Mouse (Mus musculus) adipose tissue, adult 10 weeks (tissue): ENCODE results near the gene 4930516K23Rik. TPM values are rescaled to one million over a fixed set of nuclear protein-coding genes. Genes with fewer than 3 reads are reported as not detected.

Experiments used
- polyA plus RNA-seq: library from polyadenylated mRNA; stranded (reverse); fragments of 350-450 nt; fragmentation: Illumina TruSeq; extraction: RNeasy Lipid Tissue Mini Kit (QIAGEN cat#74804); gene quantifications from one replicate; pipeline ENCODE4 v1.2.3, GENCODE M21; 2014; ENCODE audit warnings: low read depth, low replicate concordance

4930516K23Rik gene
- polyA plus RNA-seq, result not detected

GRCm38 (mm10) chr7:104061345-104061744 lies at the start of gene 4930516K23Rik:
Gene 4930516K23Rik (minus strand): TSS chr7:104061445.

GRCm38 (mm10) chr7:104104757-104104972 lies 43.4 kb upstream of the 4930516K23Rik start, which contains the start of gene Olfr646:
Gene Olfr646 (plus strand): TSS chr7:104104873.

GRCm38 (mm10) chr7:104085365-104085764 lies 24.1 kb upstream of the 4930516K23Rik start, which contains the start of gene Olfr645:
Gene Olfr645 (minus strand): TSS chr7:104085465.

GRCm38 (mm10) chr7:104071769-104072168 lies 10.5 kb upstream of the 4930516K23Rik start, which contains the start of gene Olfr644:
Gene Olfr644 (minus strand): TSS chr7:104071869.

GRCm38 (mm10) chr7:104052566-104052965 lies 8.7 kb downstream of the 4930516K23Rik start, which contains the start of gene Olfr642:
Gene Olfr642 (minus strand): TSS chr7:104052666.

GRCm38 (mm10) chr7:104035145-104035544 lies 26.1 kb downstream of the 4930516K23Rik start, which contains the start of gene Olfr641:
Gene Olfr641 (plus strand): TSS chr7:104035445.

GRCm38 (mm10) chr7:104025473-104025872 lies 35.8 kb downstream of the 4930516K23Rik start, which contains the start of gene Olfr640:
Gene Olfr640 (minus strand): TSS chr7:104025573.

GRCm38 (mm10) chr7:104017203-104017602 lies 44.0 kb downstream of the 4930516K23Rik start, which contains the start of gene Olfr639:
Gene Olfr639 (minus strand): TSS chr7:104017303.

Other genes starting within 250 kb of the 4930516K23Rik start
- 353 TPM for gene Hbb-bt, start 247.4 kb downstream of the 4930516K23Rik start, polyA plus RNA-seq
- gene Hbb-bs, start 233.3 kb downstream of the 4930516K23Rik start, polyA plus RNA-seq, result 2,394 TPM
- not detected for gene Hbb-bh2, start 220.9 kb downstream of the 4930516K23Rik start, polyA plus RNA-seq
- not detected for gene Hbb-bh1, start 218.3 kb downstream of the 4930516K23Rik start, polyA plus RNA-seq
- gene Hbb-y, start 208.2 kb downstream of the 4930516K23Rik start, polyA plus RNA-seq, result not detected
- gene Olfr66, start 175.2 kb downstream of the 4930516K23Rik start, polyA plus RNA-seq, result not detected
- gene Olfr64, start 167.0 kb downstream of the 4930516K23Rik start, polyA plus RNA-seq, result not detected
- not detected for gene Olfr65, start 158.0 kb downstream of the 4930516K23Rik start, polyA plus RNA-seq
- gene Olfr631, start 132.6 kb downstream of the 4930516K23Rik start, polyA plus RNA-seq, result not detected
- gene Olfr632, start 127.1 kb downstream of the 4930516K23Rik start, polyA plus RNA-seq, result not detected
- gene Olfr633, start 117.0 kb downstream of the 4930516K23Rik start, polyA plus RNA-seq, result not detected
- gene Olfr635, start 90.3 kb downstream of the 4930516K23Rik start, polyA plus RNA-seq, result not detected
- not detected for gene Olfr638, start 62.7 kb downstream of the 4930516K23Rik start, polyA plus RNA-seq
- not detected for gene Olfr639, start 44.1 kb downstream of the 4930516K23Rik start, polyA plus RNA-seq
- gene Olfr640, start 35.9 kb downstream of the 4930516K23Rik start, polyA plus RNA-seq, result not detected
- gene Olfr641, start 26.0 kb downstream of the 4930516K23Rik start, polyA plus RNA-seq, result not detected
- not detected for gene Olfr642, start 8.8 kb downstream of the 4930516K23Rik start, polyA plus RNA-seq
- not detected for gene Olfr644, start 10.4 kb upstream of the 4930516K23Rik start, polyA plus RNA-seq
- not detected for gene Olfr645, start 24.0 kb upstream of the 4930516K23Rik start, polyA plus RNA-seq
- gene Olfr646, start 43.4 kb upstream of the 4930516K23Rik start, polyA plus RNA-seq, result not detected
- 0.88 TPM for gene Ubqln5, start 68.4 kb upstream of the 4930516K23Rik start, polyA plus RNA-seq
- not detected for gene Olfr643, start 76.0 kb upstream of the 4930516K23Rik start, polyA plus RNA-seq
- 7.9 TPM for gene Ubqln3, start 81.8 kb upstream of the 4930516K23Rik start, polyA plus RNA-seq
- 6.5 TPM for gene Ubqlnl, start 89.1 kb upstream of the 4930516K23Rik start, polyA plus RNA-seq
- not detected for gene Olfm5, start 103.4 kb upstream of the 4930516K23Rik start, polyA plus RNA-seq
- gene Olfr648, start 121.9 kb upstream of the 4930516K23Rik start, polyA plus RNA-seq, result not detected
- gene Olfr649, start 134.5 kb upstream of the 4930516K23Rik start, polyA plus RNA-seq, result not detected
- gene Trim6, start 157.3 kb upstream of the 4930516K23Rik start, polyA plus RNA-seq, result 1.7 TPM
- gene Trim34a, start 183.0 kb upstream of the 4930516K23Rik start, polyA plus RNA-seq, result 11.9 TPM
- 2.4 TPM for gene Trim5, start 226.6 kb upstream of the 4930516K23Rik start, polyA plus RNA-seq